Mouse (Mus musculus): ENCODE measurements around the gene Gm3285. TPM values are rescaled to one million over a fixed set of nuclear protein-coding genes. Genes with fewer than 3 reads are reported as not detected.

Gm3285 gene
- total RNA-seq (2021): not detected
- long read RNA-seq, experiment 1: 0 reads
- long read RNA-seq, experiment 2: 0 reads

DNA sequence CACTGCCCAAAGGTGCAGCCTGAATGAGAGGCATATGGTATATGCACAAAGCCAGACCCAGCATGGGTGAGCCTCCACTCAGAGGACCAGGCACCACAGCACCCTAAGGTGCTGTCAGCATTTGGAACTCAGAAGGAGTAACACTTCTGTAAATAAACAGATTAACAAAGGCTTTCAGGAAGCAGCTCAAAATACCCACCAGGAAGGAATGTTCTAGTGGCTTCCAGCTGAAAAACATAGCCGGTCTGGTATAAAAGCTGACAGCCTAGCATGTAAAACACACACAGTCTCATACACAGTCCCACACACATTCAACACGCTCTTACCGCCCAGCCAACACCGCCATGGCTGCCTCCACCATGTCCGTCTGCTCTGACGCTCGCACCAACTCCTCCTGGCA is at the start of gene Gm3285:
Gene Gm3285, plus strand, starts transcription at position 301 of the 400 bp plus-strand sequence.
- no peak for DNase-seq (ENCODE audit: low spot score)

DNA sequence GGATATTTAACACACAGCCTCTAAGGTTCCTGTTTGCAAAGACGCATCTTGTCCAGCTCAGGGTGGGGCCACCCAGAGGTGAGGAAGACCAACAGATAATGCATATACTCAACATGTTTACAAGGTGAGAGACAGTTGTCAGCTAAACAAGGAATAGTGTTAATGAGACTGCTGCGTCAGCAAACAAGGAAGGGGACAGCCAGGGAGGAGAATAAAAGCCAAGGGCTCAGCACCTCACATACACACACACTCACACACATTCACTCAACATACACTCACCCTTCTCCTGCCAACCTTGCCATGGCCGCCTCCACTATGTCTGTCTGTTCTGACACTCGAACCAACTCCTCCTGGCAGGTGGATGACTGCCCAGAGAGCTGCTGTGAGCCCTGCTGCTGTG is 47.4 kb upstream of the Gm3285 start, which contains the start of gene Gm2696:
Gene Gm2696, plus strand, starts transcription at position 301 of the 400 bp plus-strand sequence.
- no peak for DNase-seq (ENCODE audit: low spot score)

DNA sequence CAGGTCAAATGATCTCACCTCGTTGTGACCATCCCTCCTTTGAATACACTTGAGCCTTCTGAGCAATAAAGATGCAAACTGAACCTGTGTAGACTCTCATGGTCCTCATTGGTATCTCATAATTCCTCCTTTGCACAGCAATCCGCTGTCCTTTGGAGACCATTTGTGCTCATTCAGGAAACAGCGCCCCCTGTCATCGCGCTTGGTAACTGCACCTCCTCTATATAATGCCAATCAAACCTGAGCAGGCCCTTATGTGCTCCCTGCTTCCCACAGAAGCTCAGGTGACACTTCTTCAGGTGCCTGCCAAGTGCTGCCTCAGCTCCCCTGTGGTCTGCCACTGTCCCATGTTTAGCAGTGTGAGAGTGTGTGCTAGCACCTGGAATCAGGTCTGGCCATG is 46.3 kb upstream of the Gm3285 start:
- no peak for DNase-seq (ENCODE audit: low spot score)

DNA sequence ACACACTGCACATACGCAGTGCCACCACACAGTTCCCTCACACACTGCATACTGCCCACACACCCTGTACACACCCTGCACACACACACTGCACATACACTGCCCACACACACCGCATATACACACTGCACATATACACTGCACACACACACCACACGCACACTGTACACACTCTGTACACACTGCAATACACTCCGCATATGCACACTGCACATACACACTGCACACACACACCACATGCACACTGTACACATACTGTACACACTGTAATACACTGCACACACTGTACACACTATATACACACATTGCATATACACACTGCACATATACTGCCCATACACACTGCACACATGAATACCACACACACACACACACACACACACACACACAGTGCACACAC is 43.3 kb upstream of the Gm3285 start:
- DNase-seq (ENCODE audit: low spot score): no peak

DNA sequence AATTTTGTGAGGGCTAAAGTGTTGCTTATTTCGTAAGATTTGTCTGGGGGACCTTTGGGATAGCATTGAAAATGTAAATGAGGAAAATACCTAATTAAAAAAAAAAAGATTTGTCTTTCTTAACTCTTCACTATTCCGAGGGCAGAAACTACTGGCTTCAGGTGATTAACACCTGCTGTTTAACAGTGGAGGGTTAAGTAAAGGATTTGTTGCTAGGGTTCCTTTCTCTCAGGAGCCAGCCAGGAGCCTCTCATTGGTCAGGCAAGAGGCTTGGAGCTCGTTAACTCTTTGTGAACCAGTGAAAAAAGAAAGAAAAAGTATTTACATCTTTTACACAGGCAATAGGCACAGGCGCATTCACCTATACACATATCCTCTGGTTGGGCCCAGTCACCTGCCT is 42.6 kb upstream of the Gm3285 start:
- no peak for DNase-seq (ENCODE audit: low spot score)

DNA sequence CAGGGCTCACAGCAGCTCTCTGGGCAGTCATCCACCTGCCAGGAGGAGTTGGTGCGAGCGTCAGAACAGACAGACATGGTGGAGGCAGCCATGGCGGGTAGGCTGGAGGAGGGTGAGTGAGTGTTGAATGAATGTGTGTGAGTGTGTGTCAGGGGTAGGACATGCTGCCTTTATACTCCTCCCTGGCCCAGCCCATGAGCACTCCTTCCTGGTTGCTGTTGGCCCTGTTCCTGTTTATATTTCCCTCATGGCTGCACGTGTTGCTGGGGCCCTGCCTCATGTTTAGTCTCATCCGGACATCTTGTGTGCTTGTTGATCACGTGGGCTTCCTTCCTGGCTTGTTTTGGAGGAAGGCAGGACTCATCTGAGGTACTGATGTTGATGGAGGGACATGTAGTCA is 34.8 kb upstream of the Gm3285 start, which contains the start of gene Krtap10-4:
Gene Krtap10-4, minus strand, starts transcription at position 145 of the 400 bp plus-strand sequence.
- DNase-seq (ENCODE audit: low spot score): no peak

DNA sequence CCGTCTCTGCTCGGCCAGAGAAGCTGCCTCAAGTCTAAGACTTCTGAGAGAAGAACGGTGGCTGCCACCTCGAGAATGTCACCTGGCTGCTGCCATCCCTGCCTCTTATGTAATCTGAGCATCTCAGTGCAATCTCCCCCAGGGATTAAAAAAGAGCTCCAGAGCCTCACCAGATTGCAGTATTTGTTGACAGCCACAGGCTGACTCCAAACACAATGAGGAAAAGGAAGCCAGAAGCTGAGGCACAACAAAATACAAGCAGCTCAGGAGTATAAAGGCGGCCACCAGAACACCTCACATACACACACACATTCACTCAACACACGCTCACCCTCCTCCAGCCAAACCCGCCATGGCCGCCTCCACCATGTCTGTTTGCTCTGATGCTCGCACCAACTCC is 26.1 kb upstream of the Gm3285 start, which contains the start of gene Krtap10-10:
Gene Krtap10-10, plus strand, starts transcription at position 301 of the 400 bp plus-strand sequence.
- DNase-seq (ENCODE audit: low spot score): no peak

DNA sequence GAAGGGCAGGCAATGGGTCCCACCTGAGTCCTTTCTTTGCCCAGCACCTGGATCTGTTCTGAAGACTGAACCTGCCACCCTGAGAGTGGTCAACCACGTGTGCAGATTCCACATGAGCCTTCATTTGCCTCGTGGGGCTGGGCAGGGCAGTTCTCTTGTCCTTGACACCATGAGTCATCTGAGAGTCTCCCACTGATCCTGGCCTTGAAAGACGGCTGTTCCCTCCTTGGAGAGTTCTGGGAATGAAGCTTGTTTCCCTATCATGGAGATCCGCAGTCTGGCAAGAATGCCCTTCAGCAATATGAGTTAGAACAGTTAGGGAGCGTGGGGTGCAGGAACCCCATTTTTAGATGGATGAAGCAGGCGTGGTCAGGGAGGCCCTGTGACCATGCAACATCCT is 22.8 kb upstream of the Gm3285 start:
- no peak for DNase-seq (ENCODE audit: low spot score)

DNA sequence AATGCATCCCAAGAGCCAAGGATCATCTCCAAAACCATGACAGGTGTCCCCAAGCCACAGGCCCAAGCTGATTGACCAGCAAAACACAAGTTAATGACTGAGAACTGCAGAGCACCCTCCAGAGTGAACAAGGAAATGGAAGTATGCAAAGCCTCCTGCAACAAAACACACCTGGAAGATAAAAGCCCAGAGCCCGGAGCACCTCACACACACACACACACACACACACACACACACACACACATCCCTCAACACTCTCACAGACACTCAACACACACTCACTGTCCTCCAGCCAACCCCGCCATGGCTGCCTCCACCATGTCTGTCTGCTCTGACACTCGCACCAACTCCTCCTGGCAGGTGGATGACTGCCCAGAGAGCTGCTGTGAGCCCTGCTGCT is 15.3 kb upstream of the Gm3285 start, which contains the start of gene Gm36176:
Gene Gm36176, plus strand, starts transcription at position 301 of the 400 bp plus-strand sequence.
- DNase-seq (ENCODE audit: low spot score): no peak

DNA sequence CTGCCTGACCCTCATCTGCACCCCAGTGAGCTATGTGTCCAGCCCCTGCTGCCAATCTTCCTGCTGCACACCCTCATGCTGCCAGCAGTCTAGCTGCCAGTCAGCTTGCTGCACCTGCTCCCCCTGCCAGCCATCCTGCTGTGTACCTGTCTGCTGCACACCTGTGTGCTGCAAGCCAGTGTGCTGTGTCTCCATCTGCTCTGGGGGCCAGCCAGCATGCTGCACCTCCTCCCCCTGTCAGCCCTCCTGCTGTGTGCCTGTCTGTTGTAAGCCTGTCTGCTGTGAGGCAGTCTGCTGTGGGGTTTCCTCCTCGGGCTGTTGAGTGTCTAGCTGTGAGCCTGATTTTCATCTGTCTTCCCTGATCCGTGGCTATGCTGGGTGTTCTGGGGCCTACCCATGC is 14.8 kb upstream of the Gm3285 start:
- DNase-seq (ENCODE audit: low spot score): no peak

DNA sequence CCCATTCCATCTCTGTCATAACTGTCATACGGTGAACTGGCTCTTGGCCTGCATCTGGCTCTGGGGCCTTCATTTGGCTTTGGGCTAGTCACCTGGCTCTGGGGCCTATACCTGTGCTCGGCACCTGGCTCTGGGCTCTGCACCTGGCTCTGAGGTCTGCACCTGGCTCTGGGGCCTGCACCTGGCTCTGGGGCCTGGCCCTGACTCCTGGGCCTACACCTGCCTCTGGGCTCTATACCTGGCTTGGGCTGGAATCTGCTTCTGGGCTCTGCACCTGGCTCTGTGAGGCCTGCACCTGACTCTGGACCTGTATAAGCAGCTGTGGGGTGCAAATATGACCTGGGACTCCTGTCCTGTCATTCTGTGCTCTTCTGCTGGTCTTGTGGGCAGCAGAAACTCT is 14.2 kb upstream of the Gm3285 start:
- DNase-seq (ENCODE audit: low spot score): no peak

DNA sequence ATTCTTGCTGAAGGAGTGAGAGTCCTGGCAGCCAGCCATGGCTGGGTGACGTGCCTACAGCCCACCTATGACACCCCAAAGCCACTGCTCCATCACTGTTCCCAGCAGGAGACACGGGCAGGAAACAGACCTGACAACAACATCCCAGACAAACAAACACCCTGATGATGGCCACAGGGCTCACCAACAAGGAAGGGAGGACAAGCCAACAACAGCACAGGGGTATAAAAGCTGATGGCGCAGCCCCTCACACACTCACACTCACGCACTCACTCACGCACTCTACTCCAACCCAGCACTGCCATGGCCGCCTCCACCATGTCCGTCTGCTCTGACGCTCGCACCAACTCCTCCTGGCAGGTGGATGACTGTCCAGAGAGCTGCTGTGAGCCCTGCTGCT is 9.2 kb upstream of the Gm3285 start, which contains the start of gene Gm10318:
Gene Gm10318, plus strand, starts transcription at position 301 of the 400 bp plus-strand sequence.
- no peak for DNase-seq (ENCODE audit: low spot score)

DNA sequence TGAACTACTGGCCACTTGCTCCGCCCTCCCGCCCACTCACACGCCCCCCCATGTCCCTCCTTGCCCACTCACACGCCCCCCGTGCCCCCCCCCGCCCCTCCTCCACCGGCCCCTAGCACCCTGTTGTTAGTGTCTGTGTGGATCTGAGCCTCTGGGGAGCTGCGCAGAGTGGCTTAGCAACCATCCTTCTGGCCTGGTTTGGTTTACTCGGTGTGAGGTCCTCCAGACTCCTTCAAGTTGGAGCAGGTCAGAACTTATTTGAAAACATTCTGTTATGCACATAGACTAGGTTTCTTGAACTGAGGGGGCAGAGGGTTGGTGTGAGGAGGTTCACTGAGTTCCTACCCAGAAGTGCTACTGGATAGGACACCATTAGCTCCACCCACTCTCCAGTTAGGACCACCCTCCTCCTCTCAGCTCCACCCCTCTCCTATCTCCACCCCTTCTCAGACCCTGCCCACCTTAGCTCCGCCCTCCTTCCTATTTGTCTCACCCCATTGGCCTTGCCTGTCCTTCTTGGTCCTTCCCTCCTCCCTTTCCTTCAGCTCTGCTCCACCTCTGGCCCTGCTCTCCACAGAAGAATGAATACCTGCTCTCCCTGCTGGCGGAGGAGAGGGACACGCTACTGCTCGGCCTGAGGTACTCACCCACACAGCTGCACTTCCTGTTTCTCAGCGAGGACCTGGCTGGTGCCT is 2.4 kb downstream of the Gm3285 start:
- no peak for DNase-seq (ENCODE audit: low spot score)

DNA sequence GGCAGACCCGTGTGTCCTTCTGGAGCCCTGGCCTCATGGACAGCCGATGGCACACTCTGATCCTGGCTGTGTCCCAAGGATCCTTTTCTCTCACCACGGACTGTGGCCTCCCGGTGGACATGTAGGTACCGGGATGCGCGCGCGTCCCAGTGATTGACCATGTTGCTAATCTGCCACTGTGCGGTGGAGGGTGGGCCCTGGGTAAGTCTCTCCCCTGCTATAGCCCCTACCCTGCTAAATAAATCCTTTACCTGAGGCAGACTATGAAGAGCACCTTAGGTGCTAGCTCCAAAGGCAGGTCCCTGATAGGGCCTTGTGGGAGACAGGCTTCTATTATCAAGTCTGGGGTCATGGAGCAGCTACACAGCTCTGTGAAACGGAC is 3.0 kb downstream of the Gm3285 start:
- no peak for DNase-seq (ENCODE audit: low spot score)

DNA sequence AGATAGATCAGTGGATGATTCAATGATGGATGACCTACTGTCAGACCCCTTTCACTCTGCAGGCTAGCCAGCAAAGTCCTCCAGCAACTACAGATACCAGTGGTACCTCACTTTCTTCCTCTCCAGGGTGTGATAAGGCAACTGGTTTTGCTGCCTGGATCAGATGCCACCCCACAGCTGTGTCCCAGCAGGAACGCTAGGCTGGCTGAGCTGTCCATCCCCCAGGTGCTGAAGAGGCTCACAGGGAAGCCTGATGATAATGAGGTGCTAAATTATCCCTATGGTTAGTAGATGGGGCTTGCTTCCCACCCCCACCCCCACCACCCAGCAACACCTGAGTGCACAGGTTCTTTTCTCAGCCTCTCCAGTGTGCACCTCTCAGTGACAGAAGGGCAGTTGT is 5.8 kb downstream of the Gm3285 start:
- no peak for DNase-seq (ENCODE audit: low spot score)

DNA sequence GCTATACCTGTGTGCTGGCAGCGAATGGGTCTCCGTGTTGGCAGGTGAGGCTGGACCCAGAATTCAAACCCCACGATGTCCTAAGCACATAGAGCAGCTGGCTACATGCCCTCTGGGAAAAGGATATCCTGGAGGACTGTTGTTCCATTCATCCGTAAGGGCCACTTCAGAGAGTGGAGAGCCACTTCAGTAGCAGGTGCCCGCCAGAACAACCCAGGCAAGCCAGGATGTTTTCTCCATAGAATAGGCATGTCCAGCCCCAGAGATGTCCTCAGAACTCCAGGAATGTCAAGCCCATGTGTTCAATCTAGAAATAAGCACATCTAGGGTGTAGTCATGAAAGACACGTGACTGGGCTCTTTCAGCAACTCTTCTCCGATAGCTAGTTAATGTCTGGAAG is 7.9 kb downstream of the Gm3285 start:
- DNase-seq (ENCODE audit: low spot score): no peak

DNA sequence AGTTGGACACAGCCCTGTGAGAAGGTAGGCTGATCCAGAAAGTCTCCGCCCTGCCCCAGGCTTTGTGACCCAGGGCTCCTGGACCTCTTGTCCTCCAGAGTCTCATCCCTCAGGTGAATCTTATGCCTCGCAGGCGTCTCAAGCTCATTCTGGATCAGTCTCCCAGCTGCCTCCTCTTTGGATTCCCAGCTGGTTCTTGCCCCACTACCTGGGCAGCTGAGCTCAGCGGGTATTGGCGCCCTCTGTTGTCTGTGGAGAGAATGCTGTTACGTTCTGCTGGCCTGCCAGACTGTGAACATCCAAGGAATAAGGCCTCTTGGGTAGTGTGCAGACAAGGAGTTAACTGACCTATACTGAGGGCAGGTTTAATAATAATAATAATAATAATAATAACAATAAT is 17.2 kb downstream of the Gm3285 start:
- no peak for DNase-seq (ENCODE audit: low spot score)

DNA sequence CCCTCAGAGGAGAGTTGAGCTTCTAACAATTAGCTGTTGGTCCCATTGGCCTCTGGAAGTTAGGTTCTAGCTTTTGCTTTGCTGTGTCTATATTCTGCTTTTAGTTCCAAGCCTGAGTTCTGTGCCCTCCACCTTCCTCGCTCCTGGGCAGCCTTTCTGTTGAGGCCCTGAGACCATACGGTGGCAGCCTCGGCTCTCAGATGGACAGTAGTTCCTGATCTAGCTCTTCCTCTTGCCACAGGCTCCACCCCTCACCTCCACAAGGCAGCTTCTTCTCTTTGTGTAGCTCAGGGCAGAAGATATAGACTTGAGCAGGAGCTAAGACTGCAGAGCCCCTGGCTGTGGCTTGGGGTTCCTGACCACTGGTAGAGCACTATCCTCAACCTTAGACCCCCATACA is 18.5 kb downstream of the Gm3285 start:
- no peak for DNase-seq (ENCODE audit: low spot score)

DNA sequence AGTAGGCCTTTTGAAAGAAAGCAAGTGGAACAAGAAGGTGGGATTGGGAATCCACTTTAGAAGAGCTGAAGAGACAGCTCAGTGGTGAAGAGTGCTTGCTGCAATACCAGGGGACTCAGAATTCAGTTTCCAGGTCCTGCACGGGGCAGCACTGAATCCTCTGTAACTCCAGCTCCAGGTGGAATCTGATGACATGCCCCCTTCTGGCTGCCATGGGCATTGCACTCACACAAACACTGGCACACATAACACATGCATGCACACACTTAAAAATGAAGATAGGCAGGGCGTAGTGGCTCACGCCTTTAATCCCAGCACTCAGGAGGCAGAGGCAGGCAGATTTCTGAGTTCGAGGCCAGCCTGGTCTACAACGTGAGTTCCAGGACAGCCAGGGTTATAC is 20.8 kb downstream of the Gm3285 start:
- no peak for DNase-seq (ENCODE audit: low spot score)

DNA sequence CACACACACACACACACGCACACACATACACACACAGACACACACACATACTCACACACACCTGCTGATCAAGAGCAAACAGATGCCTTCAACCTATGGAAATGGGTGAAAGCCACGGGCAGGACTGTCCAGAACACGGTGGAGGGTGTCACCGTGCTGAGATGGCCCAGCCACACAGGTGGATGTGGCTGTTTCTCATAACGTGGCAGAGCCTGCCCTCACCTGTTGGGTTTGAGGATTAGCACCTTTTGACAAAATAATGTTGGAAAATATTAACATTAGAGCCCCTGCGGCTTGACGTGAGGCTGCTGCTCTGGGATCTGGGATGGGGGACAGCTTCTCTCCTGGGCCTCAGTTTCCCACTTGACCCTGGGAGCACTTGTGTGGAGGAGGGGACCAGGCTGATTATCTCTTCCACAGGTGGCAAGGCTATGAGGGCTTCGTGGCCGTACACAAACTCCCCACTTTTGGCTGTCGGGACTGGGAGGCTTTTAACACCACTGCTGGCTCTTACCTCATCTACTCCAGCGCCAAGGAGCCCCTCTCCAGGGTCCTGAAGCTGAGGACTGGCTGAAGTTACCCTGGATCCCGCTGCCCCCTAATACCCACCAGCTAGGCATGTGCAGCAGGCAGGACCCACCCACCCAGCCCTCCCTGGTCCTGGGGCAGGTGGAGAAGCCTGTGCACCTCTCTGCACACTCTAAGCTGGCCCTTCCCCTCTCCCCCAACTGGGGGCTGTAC is 24.4 kb downstream of the Gm3285 start:
- no peak for DNase-seq (ENCODE audit: low spot score)

DNA sequence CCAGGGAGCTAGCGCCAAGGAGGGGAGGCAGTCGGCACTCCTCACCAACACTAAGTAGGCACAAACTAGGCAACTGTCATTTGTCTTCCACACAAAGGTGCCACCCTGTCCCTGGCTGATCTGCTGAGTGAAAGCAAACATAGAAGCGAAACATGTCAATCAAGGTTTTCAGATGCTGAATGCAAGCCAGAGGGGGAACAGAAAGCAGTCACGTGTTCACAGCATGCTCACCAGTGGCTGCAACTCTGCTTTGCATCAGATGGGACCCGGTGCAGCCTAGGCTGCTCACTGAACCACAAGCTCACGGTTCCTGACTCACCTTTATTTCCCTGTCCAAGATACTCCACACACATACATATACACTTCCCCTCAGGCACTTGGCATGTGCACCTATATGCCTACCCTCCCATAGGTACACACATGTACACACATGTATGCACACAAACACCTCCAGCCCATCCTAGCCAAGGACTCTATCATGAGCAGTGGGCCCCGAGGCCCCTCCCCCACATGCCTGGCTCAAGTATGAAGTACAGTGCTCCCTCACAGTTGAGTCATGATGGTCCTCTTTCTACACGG is 29.3 kb downstream of the Gm3285 start:
- no peak for DNase-seq (ENCODE audit: low spot score)

DNA sequence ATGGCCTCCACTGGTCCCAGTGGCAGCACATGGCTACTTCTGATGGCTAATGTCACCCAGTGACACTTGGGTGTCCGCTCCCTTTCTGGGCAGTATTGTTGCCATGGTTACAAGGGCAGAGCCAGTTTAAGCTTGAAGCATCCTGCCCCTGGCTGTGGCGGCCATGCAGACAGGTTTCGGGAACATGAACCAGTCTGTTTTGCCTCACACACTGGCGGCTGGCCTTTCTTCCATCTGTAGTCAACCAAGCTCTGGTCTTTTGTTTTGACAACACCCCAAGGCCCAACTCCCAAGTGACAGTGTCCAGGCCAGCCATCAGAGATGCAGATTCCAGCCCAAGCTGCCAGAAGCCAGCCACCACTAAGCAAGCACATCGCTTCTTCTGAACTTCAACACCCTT is 33.8 kb downstream of the Gm3285 start:
- DNase-seq (ENCODE audit: low spot score): no peak

Data from gastrocnemius, adult 18-20 months (tissue).